Mouse (Mus musculus): Measurements from ENCODE around the gene Map3k1. TPM values are rescaled to one million over a fixed set of nuclear protein-coding genes. Genes with fewer than 3 reads are reported as not detected.

The Map3k1 gene
- polyA plus RNA-seq (2014; fragmentation: Illumina TruSeq; extraction: RNeasy Lipid Tissue Mini Kit (QIAGEN cat#74804); ENCODE audit: low read depth, low replicate concordance), result 19.4 TPM

DNA sequence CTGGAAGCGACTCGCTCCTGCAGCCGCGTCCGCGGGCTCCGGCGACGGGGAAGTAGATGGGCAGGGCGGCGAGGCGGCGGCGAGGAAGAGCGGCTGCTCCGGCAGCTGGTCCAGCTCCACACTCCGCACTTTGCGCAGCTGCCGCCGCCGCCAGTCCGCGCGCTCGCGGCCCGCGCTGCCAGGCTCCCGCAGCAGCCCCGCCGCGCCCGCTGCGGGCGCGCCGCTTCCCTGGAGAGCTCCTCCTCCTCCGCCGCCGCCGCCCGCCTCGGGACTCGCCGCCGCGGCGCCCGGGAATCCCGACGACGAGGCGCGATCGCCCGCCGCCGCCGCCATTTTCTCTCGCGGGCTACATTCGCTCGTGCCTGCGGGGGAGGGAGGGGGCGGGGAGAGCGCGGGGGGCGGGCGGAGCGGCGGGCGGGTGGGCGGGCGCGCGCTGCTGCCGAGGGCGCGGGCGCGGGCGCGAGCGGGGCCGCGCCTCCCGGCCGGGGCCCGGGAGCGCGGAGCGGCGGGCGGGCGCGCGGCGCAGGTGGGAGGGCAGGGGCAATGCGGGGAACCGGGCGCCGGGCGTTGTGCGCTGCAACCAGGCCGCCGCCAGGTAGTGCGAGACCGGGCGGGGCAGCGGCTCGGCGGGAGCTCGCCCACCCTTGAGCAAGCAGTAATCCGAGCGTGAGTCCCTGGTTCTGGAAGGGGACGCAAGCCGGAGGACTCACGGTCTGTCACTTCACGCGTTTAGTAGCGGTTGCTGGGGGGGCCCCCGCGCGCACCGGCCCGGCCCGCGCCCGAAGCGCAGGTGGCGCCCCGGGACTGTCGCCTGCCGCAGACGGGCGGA is at the start of gene Map3k1:
Gene Map3k1 (minus strand): TSS at position 357 of the 829 bp plus-strand sequence.

Other genes with a start within 250 kb of the Map3k1 start
- not detected for gene Gm10198, start 216.2 kb downstream of the Map3k1 start, polyA plus RNA-seq (2014; fragmentation: Illumina TruSeq; extraction: RNeasy Lipid Tissue Mini Kit (QIAGEN cat#74804); ENCODE audit: low read depth, low replicate concordance)
- 52.0 TPM for gene Mier3, start 128.0 kb downstream of the Map3k1 start, polyA plus RNA-seq (2014; fragmentation: Illumina TruSeq; extraction: RNeasy Lipid Tissue Mini Kit (QIAGEN cat#74804); ENCODE audit: low read depth, low replicate concordance)

Measured in adrenal gland, adult 10 weeks (tissue).